Mouse (Mus musculus) bone marrow macrophage, adult 2 months (primary cell): Measurements from ENCODE around the gene Gcnt2.

Experiments
- CTCF ChIP-seq: IDR thresholded peaks from 2 replicates; pipeline ENCODE4 v1.5.1; 2012; ENCODE audit warnings: low read depth, mild to moderate bottlenecking, low read length, moderate library complexity
- POLR2A ChIP-seq: IDR thresholded peaks from 2 replicates; pipeline ENCODE4 v1.6.1; 2012; ENCODE audit warnings: mild to moderate bottlenecking, low read depth, low read length, borderline replicate concordance

- TF ChIP-seq CTCF (no peak), POLR2A (no peak)
Observed at GRCm38 (mm10) chr13:40850686-40851085, 8.9 kb upstream of the Gcnt2 start.
